Comparison of ENCODE assay signal across 37 mouse cellular contexts in genomic region chr4:107135663-107136062, GRCm38 (mm10). TPM values are rescaled to one million over a fixed set of nuclear protein-coding genes. Genes with fewer than 3 reads are reported as not detected.
DNase-seq lines count a peak whose midpoint lies in the region; ATAC-seq and TF ChIP-seq lines count a peak whose summit lies in the region.
"Had no signal": no experiment of that assay in that cellular context is flagged by ENCODE, and none has a peak within 500 bp of the region (broad histone marks: within the 10 kb centered on the region; RNA-seq: fewer than 3 reads in every experiment).

No protein-coding gene starts in this region.

- no peaks in the 10 kb centered on the region for H3K27me3 ChIP-seq in kidney, embryonic 15.5 days
- H3K27me3 ChIP-seq in midbrain, postnatal 0 days (ENCODE audit: insufficient read depth, low read length): no peaks in the 10 kb centered on the region
- no peaks in the 10 kb centered on the region for H3K27me3 ChIP-seq in midbrain, embryonic 13.5 days
- H3K27me3 ChIP-seq: embryonic facial prominence, embryonic 12.5 days; forebrain, embryonic 15.5 days; intestine, embryonic 15.5 days; lung, embryonic 15.5 days; neural tube, embryonic 12.5 days had no signal

- peaks cover 71% of the 10 kb centered on the region for H3K4me1 ChIP-seq in kidney, embryonic 15.5 days
- peaks cover 4% of the 10 kb centered on the region; the same call in 1 of the 2 replicates for H3K4me1 ChIP-seq in midbrain, postnatal 0 days (ENCODE audit: insufficient read depth, low read length)
- H3K4me1 ChIP-seq in midbrain, embryonic 13.5 days (replicated peaks): peaks cover 56% of the 10 kb centered on the region

- peak; percentile 11 to 15 for DNase-seq in cerebellum, postnatal 36 days
- DNase-seq in cerebellum, adult 9-11 months: no peak
- DNase-seq in kidney, postnatal 36 days: no peak
- peak; percentile 18 for DNase-seq in midbrain, postnatal 0 days (ENCODE audit: low spot score)
- no peak for DNase-seq in c-Kit-positive CD71-positive TER-119-positive erythroid progenitor cells, embryonic 14.5 days (ENCODE audit: low spot score)
- DNase-seq: adrenal gland, postnatal 25 days; embryo, embryonic 11 days; gastrocnemius, postnatal 10 days; heart, postnatal 14 days; kidney, adult 8-10 months; right cerebral cortex, adult 18-20 months; right cerebral cortex, postnatal 4 days; thymus, adult 2 months; thymus, postnatal 36 days had no signal

- H3K9me3 ChIP-seq in kidney, embryonic 15.5 days (replicated peaks): no peaks in the 10 kb centered on the region
- no peaks in the 10 kb centered on the region for H3K9me3 ChIP-seq in midbrain, postnatal 0 days (ENCODE audit: low read length)
- H3K9me3 ChIP-seq in midbrain, embryonic 13.5 days: no peaks in the 10 kb centered on the region
- H3K9me3 ChIP-seq: embryonic facial prominence, embryonic 12.5 days; forebrain, embryonic 15.5 days; hindbrain, embryonic 10.5 days; intestine, embryonic 15.5 days; lung, embryonic 15.5 days; midbrain, embryonic 10.5 days; neural tube, embryonic 12.5 days had no signal

- ATAC-seq in kidney, embryonic 15.5 days (replicated peaks; ENCODE audit: low FRiP score): no peak
- ATAC-seq in midbrain, postnatal 0 days (ENCODE audit: low FRiP score): no peak
- no peak for ATAC-seq in midbrain, embryonic 13.5 days
- ATAC-seq: CD4-positive, CD25-positive, alpha-beta regulatory T cell, adult 4 months; forebrain, embryonic 15.5 days; hindbrain, embryonic 16.5 days; intestine, embryonic 15.5 days; midbrain, embryonic 16.5 days had no signal

- 0 out of 2 replicates have a peak, but pooled peaks cover 6% of the 10 kb centered on the region for H3K36me3 ChIP-seq in kidney, embryonic 15.5 days
- H3K36me3 ChIP-seq in midbrain, postnatal 0 days (ENCODE audit: insufficient read depth, low read length): no peaks in the 10 kb centered on the region
- H3K36me3 ChIP-seq in midbrain, embryonic 13.5 days: no peaks in the 10 kb centered on the region
- H3K36me3 ChIP-seq: embryonic facial prominence, embryonic 12.5 days; forebrain, embryonic 15.5 days; lung, embryonic 15.5 days had no signal

- no peak overlapping the region for H3K4me2 ChIP-seq in kidney, embryonic 15.5 days
- no peak overlapping the region for H3K4me2 ChIP-seq in midbrain, postnatal 0 days (ENCODE audit: low read depth, low read length, poor library complexity, severe bottlenecking)
- H3K4me2 ChIP-seq in midbrain, embryonic 13.5 days (replicated peaks): no peak overlapping the region
- H3K4me2 ChIP-seq: embryonic facial prominence, embryonic 12.5 days; forebrain, embryonic 15.5 days; intestine, embryonic 15.5 days; liver, embryonic 11.5 days; lung, embryonic 15.5 days; neural tube, embryonic 12.5 days had no signal

- no peak overlapping the region for H3K4me3 ChIP-seq in kidney, embryonic 15.5 days (replicated peaks)
- no peak overlapping the region for H3K4me3 ChIP-seq in midbrain, postnatal 0 days (ENCODE audit: low read depth, low read length)
- no peak overlapping the region for H3K4me3 ChIP-seq in midbrain, embryonic 13.5 days (replicated peaks)
- H3K4me3 ChIP-seq: embryonic facial prominence, embryonic 12.5 days; forebrain, embryonic 15.5 days; hindbrain, embryonic 10.5 days; intestine, embryonic 15.5 days; lung, embryonic 15.5 days; midbrain, embryonic 10.5 days; myocyte; neural tube, embryonic 12.5 days had no signal

- H3K9ac ChIP-seq in kidney, embryonic 15.5 days: no peak overlapping the region
- H3K9ac ChIP-seq in midbrain, postnatal 0 days (replicated peaks; ENCODE audit: low read length, poor library complexity, severe bottlenecking): no peak overlapping the region
- no peak overlapping the region for H3K9ac ChIP-seq in midbrain, embryonic 13.5 days (replicated peaks)
- H3K9ac ChIP-seq: embryonic facial prominence, embryonic 12.5 days; forebrain, embryonic 15.5 days; intestine, embryonic 15.5 days; lung, embryonic 15.5 days; neural tube, embryonic 12.5 days had no signal

- no peak for TF ChIP-seq CTCF in midbrain, postnatal 0 days (IDR thresholded peaks at IDR 0.05)

- peak overlapping the region; percentile 63 for H3K27ac ChIP-seq in kidney, embryonic 15.5 days
- no peak overlapping the region for H3K27ac ChIP-seq in midbrain, postnatal 0 days (ENCODE audit: low read depth, low read length)
- no peak overlapping the region for H3K27ac ChIP-seq in midbrain, embryonic 13.5 days
- H3K27ac ChIP-seq: embryonic facial prominence, embryonic 12.5 days; forebrain, embryonic 15.5 days; hindbrain, embryonic 10.5 days; intestine, embryonic 15.5 days; lung, embryonic 15.5 days; neural tube, embryonic 12.5 days had no signal

- WGBS in kidney, embryonic 15.5 days: 47% methylated on average over 5 of the region's 5 CpGs
- WGBS in midbrain, postnatal 0 days: 78% methylated on average over 5 of the region's 5 CpGs
- WGBS in midbrain, embryonic 13.5 days: 87% methylated on average over 5 of the region's 5 CpGs

RNA-seq across cellular contexts. Expression of gene Cdcp2, which starts 39.0 kb away (rescaled TPM):
- 0.08 and 0.12 TPM in 2 replicates for polyA plus RNA-seq in kidney, embryonic 15.5 days (2015; fragmentation: Nextera tagmentation; extraction: Ambion mirVana)
- total RNA-seq in midbrain, postnatal 0 days (2014; rRNA removed): 0.22 TPM in 1 of 2 replicates, not detected in the other
- polyA plus RNA-seq in midbrain, postnatal 0 days (2015; fragmentation: Nextera tagmentation; extraction: Ambion mirVana): 0.06 and 0.12 TPM in 2 replicates
- not detected in 2 replicates for polyA plus RNA-seq in midbrain, embryonic 13.5 days (2015; fragmentation: Nextera tagmentation; extraction: Ambion mirVana)
- total RNA-seq: adrenal gland, adult 18-20 months; adrenal gland, postnatal 25 days; gastrocnemius, postnatal 10 days; granulocyte monocyte progenitor cell, adult 5-6 weeks; heart, postnatal 14 days; layer of hippocampus, postnatal 10 days; left cerebral cortex, adult 8-10 months; left cerebral cortex, postnatal 36 days; megakaryocyte progenitor cell, adult 5-6 weeks had no signal
- polyA plus RNA-seq: CD4-positive, CD25-positive, alpha-beta regulatory T cell, adult 4 months; forebrain, embryonic 15.5 days; heart, embryonic 14.5 days; intestine, embryonic 15.5 days; liver, embryonic 11.5 days; liver, embryonic 16.5 days; lung, embryonic 15.5 days; midbrain, embryonic 16.5 days; myocyte; spleen, adult 2 months had no signal

RNA-seq across cellular contexts. Expression of gene Tmem59, which starts 42.5 kb away (rescaled TPM):
- 455 and 483 TPM in 2 replicates for polyA plus RNA-seq in kidney, embryonic 15.5 days (2015; fragmentation: Nextera tagmentation; extraction: Ambion mirVana)
- total RNA-seq in midbrain, postnatal 0 days (2014; rRNA removed): 127 and 153 TPM in 2 replicates
- 338 and 347 TPM in 2 replicates for polyA plus RNA-seq in midbrain, postnatal 0 days (2015; fragmentation: Nextera tagmentation; extraction: Ambion mirVana)
- polyA plus RNA-seq in midbrain, embryonic 13.5 days (2015; fragmentation: Nextera tagmentation; extraction: Ambion mirVana): 377 and 395 TPM in 2 replicates

RNA-seq across cellular contexts. Expression of gene Tceanc2, which starts 43.3 kb away (rescaled TPM):
- 26.9 and 32.1 TPM in 2 replicates for polyA plus RNA-seq in kidney, embryonic 15.5 days (2015; fragmentation: Nextera tagmentation; extraction: Ambion mirVana)
- total RNA-seq in midbrain, postnatal 0 days (2014; rRNA removed): 8.1 and 12.1 TPM in 2 replicates
- polyA plus RNA-seq in midbrain, postnatal 0 days (2015; fragmentation: Nextera tagmentation; extraction: Ambion mirVana): 21.3 and 33.4 TPM in 2 replicates
- polyA plus RNA-seq in midbrain, embryonic 13.5 days (2015; fragmentation: Nextera tagmentation; extraction: Ambion mirVana): 28.4 and 45.1 TPM in 2 replicates

Comparison
In these comparisons a context has a peak if more than half of its experiments do, and no peak if none do; other contexts are left out.
1. DNase-seq: peak in cerebellum, postnatal 36 days (2 of 2) and midbrain, postnatal 0 days (single experiment); none in cerebellum, adult 9-11 months (single experiment), kidney, postnatal 36 days (0 of 2) and c-Kit-positive CD71-positive TER-119-positive erythroid progenitor cells, embryonic 14.5 days (single experiment).